26 mouse cellular contexts compared by ENCODE assay signal in the genomic region with DNA sequence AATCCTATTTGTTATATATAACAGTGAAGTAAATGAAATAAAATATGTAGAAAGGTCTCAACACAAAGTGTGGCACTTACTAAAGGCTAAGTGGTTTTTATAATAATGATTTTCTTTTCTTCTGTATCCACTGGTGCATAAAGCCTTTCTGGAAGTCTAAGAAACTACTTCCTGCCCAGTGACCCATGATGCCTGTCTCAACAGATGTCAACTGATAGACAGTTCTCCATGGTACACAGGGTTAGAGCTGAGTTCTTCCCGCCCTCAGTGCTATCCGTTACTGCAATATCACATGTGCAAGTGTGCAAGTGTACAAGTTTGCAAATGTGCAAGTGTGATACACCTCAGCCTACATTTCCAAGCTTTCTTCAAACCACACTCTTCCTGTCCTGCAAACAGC.
DNase-seq lines count a peak whose midpoint lies in the region; ATAC-seq and TF ChIP-seq lines count a peak whose summit lies in the region.
"Had no signal": no experiment of that assay in that cellular context is flagged by ENCODE, and none has a peak within 500 bp of the region (broad histone marks: within the 10 kb centered on the region; RNA-seq: fewer than 3 reads in every experiment).

No protein-coding gene starts in this region.

- no peak for TF ChIP-seq CTCF in liver, postnatal 0 days (IDR thresholded peaks at IDR 0.05; ENCODE audit: low read depth)

- peak overlapping the region; percentile 48; the same call in 1 of the 2 replicates for H3K27ac ChIP-seq in liver, postnatal 0 days (ENCODE audit: low read depth)
- no peak overlapping the region for H3K27ac ChIP-seq in hindbrain, embryonic 16.5 days (ENCODE audit: low read depth, low read length)
- H3K27ac ChIP-seq: embryonic facial prominence, embryonic 12.5 days; embryonic facial prominence, embryonic 15.5 days; forebrain, embryonic 15.5 days; heart, embryonic 15.5 days; hindbrain, embryonic 10.5 days; hindbrain, embryonic 13.5 days; hindbrain, postnatal 0 days had no signal

- H3K4me2 ChIP-seq in liver, postnatal 0 days (ENCODE audit: low read depth, low read length) = no peak overlapping the region
- no peak overlapping the region for H3K4me2 ChIP-seq in hindbrain, embryonic 16.5 days (ENCODE audit: low read length)
- H3K4me2 ChIP-seq: embryonic facial prominence, embryonic 12.5 days; embryonic facial prominence, embryonic 15.5 days; forebrain, embryonic 15.5 days; heart, embryonic 12.5 days; heart, embryonic 15.5 days; hindbrain, embryonic 13.5 days had no signal

- H3K27me3 ChIP-seq in liver, postnatal 0 days (ENCODE audit: insufficient read depth, low read length) = no peaks in the 10 kb centered on the region
- no peaks in the 10 kb centered on the region for H3K27me3 ChIP-seq in hindbrain, embryonic 16.5 days (replicated peaks; ENCODE audit: control insufficient read depth, insufficient read depth, low read length)
- H3K27me3 ChIP-seq: embryonic facial prominence, embryonic 12.5 days; embryonic facial prominence, embryonic 15.5 days; forebrain, embryonic 15.5 days; heart, embryonic 12.5 days; heart, embryonic 15.5 days; hindbrain, embryonic 13.5 days had no signal

- ATAC-seq in liver, postnatal 0 days = peak; percentile 44
- ATAC-seq in neutrophil, adult 5-6 weeks (ENCODE audit: extremely low read depth, insufficient number of reproducible peaks, low FRiP score, poor library complexity, severe bottlenecking) = peak; percentile 61; the same call in 1 of the 2 replicates
- ATAC-seq in hindbrain, embryonic 16.5 days = no peak
- ATAC-seq: activated CD4-positive, CD25-positive, alpha-beta regulatory T cell, adult 4 months; forebrain, embryonic 15.5 days; hindbrain, postnatal 0 days; inflammation-experienced regulatory T-cells, adult 6 months had no signal

- no peaks in the 10 kb centered on the region for H3K9me3 ChIP-seq in liver, postnatal 0 days (ENCODE audit: low read length)
- no peaks in the 10 kb centered on the region for H3K9me3 ChIP-seq in hindbrain, embryonic 16.5 days (ENCODE audit: control insufficient read depth, low read length)
- H3K9me3 ChIP-seq: embryonic facial prominence, embryonic 12.5 days; embryonic facial prominence, embryonic 15.5 days; forebrain, embryonic 15.5 days; heart, embryonic 15.5 days; hindbrain, embryonic 10.5 days; hindbrain, embryonic 13.5 days had no signal

- TF ChIP-seq EP300 in liver, postnatal 0 days (IDR thresholded peaks at IDR 0.05; ENCODE audit: low read depth) = 0 out of 2 replicates have a peak, but pooled peaks have one; percentile 10

- no peak overlapping the region for H3K9ac ChIP-seq in liver, postnatal 0 days (replicated peaks)
- H3K9ac ChIP-seq in hindbrain, embryonic 16.5 days (ENCODE audit: low read depth, low read length) = no peak overlapping the region
- H3K9ac ChIP-seq: embryonic facial prominence, embryonic 12.5 days; embryonic facial prominence, embryonic 15.5 days; forebrain, embryonic 15.5 days; heart, embryonic 12.5 days; heart, embryonic 15.5 days; hindbrain, embryonic 13.5 days had no signal

- H3K36me3 ChIP-seq in liver, postnatal 0 days (replicated peaks; ENCODE audit: insufficient read depth, low read length) = no peaks in the 10 kb centered on the region
- H3K36me3 ChIP-seq in hindbrain, embryonic 16.5 days (ENCODE audit: control insufficient read depth, insufficient read depth, low read length) = no peaks in the 10 kb centered on the region
- H3K36me3 ChIP-seq: embryonic facial prominence, embryonic 12.5 days; embryonic facial prominence, embryonic 15.5 days; forebrain, embryonic 15.5 days; heart, embryonic 12.5 days; heart, embryonic 15.5 days; hindbrain, embryonic 10.5 days; hindbrain, embryonic 13.5 days had no signal

- no peaks in the 10 kb centered on the region for H3K4me1 ChIP-seq in liver, postnatal 0 days (ENCODE audit: insufficient read depth)
- no peaks in the 10 kb centered on the region for H3K4me1 ChIP-seq in hindbrain, embryonic 16.5 days (ENCODE audit: control insufficient read depth, insufficient read depth, low read depth, low read length)
- H3K4me1 ChIP-seq: embryonic facial prominence, embryonic 12.5 days; embryonic facial prominence, embryonic 15.5 days; forebrain, embryonic 15.5 days; heart, embryonic 12.5 days; heart, embryonic 15.5 days; hindbrain, embryonic 10.5 days; hindbrain, embryonic 13.5 days had no signal

- H3K4me3 ChIP-seq in liver, postnatal 0 days (ENCODE audit: low read depth, low read length) = no peak overlapping the region
- no peak overlapping the region for H3K4me3 ChIP-seq in hindbrain, embryonic 16.5 days (ENCODE audit: low read length)
- H3K4me3 ChIP-seq: embryonic facial prominence, embryonic 12.5 days; embryonic facial prominence, embryonic 15.5 days; forebrain, embryonic 15.5 days; heart, embryonic 12.5 days; heart, embryonic 15.5 days; hindbrain, embryonic 10.5 days; hindbrain, embryonic 13.5 days had no signal

- WGBS in liver, postnatal 0 days (ENCODE audit: insufficient replicate concordance) = 60% methylated on average over 2 of the region's 2 CpGs
- whole genome bisulfite sequencing in hindbrain, embryonic 16.5 days = 68% methylated on average over 2 of the region's 2 CpGs

- no peak for DNase-seq in liver, postnatal 0 days
- no peak for DNase-seq in liver
- peak; percentile 37 to 43 for DNase-seq in spleen, postnatal 36 days (ENCODE audit: low spot score in 2 of 2)
- no peak for DNase-seq in spleen, postnatal 14 days (ENCODE audit: low spot score in 2 of 2)
- no peak for DNase-seq in kidney, postnatal 36 days
- DNase-seq: adrenal gland, postnatal 10 days; adrenal gland, postnatal 36 days; cerebellum, adult 11 months; cerebellum, adult 2 months; cerebellum, adult 9-11 months; cerebellum, postnatal 25 days; gastrocnemius, postnatal 36 days; heart, postnatal 10 days; heart, postnatal 36 days had no signal

Comparison
In these comparisons a context has a peak if more than half of its experiments do, and no peak if none do; other contexts are left out.
1. DNase-seq: peak in spleen, postnatal 36 days (2 of 2); none in liver, postnatal 0 days (single experiment), liver (single experiment), spleen, postnatal 14 days (0 of 2) and kidney, postnatal 36 days (0 of 2).